Mouse (Mus musculus) limb, embryonic 14.5 days (tissue): ENCODE measurements around the gene Cfap97d2. TPM values are rescaled to one million over a fixed set of nuclear protein-coding genes. Genes with fewer than 3 reads are reported as not detected.

Experiments
- ATAC-seq: fragments of 200-750 bp; cut with Nextera tagmentation; 2 replicates; pipeline ENCODE4 v1.8.0; 2017; ENCODE audit warnings: low read depth, moderate number of reproducible peaks, moderate TSS enrichment; ENCODE audit not compliant: low FRiP score
- DNase-seq: peaks from one replicate; pipeline ENCODE4 v3.0.0-alpha.2; 2015; ENCODE audit warnings: low spot score
- H3K27ac ChIP-seq: fragments of 300-500 bp; sonication (generic); replicated peaks from 2 replicates; pipeline ENCODE4 v1.5.1; 2014; ENCODE audit warnings: low read depth, mild to moderate bottlenecking, low read length, moderate library complexity, mixed read lengths
- H3K27me3 ChIP-seq: fragments of 300-500 bp; sonication (generic); 2 replicates; pipeline ENCODE4 v1.6.1; 2014; ENCODE audit warnings: low read length, mixed read lengths; ENCODE audit not compliant: control insufficient read depth, insufficient read depth
- H3K36me3 ChIP-seq: fragments of 300-500 bp; sonication (generic); 2 replicates; pipeline ENCODE4 v1.6.1; 2014; ENCODE audit warnings: mild to moderate bottlenecking, low read length, moderate library complexity, mixed read lengths; ENCODE audit not compliant: control insufficient read depth, insufficient read depth
- H3K4me1 ChIP-seq: fragments of 300-500 bp; sonication (generic); 2 replicates; pipeline ENCODE4 v1.6.1; 2014; ENCODE audit warnings: antibody characterized with exemption, low read length, mixed read lengths; ENCODE audit not compliant: control insufficient read depth, insufficient read depth
- H3K4me2 ChIP-seq: fragments of 300-500 bp; sonication (generic); replicated peaks from 2 replicates; pipeline ENCODE4 v1.6.1; 2014; ENCODE audit warnings: low read depth, mild to moderate bottlenecking, low read length, moderate library complexity; ENCODE audit not compliant: severe bottlenecking
- H3K4me3 ChIP-seq: fragments of 300-500 bp; sonication (generic); replicated peaks from 2 replicates; pipeline ENCODE4 v1.5.1; 2014; ENCODE audit warnings: low read length
- H3K9ac ChIP-seq: fragments of 300-500 bp; sonication (generic); 2 replicates; pipeline ENCODE4 v1.6.1; 2014; ENCODE audit warnings: mild to moderate bottlenecking, low read depth, low read length, moderate library complexity; ENCODE audit not compliant: severe bottlenecking
- H3K9me3 ChIP-seq: fragments of 300-500 bp; sonication (generic); 2 replicates; pipeline ENCODE4 v1.6.1; 2016; ENCODE audit warnings: low read length; ENCODE audit not compliant: control insufficient read depth
- POLR2A ChIP-seq: fragments of 200-500 bp; IDR thresholded peaks from 2 replicates; pipeline ENCODE4 v1.8.0; 2012; ENCODE audit warnings: inconsistent platforms, mild to moderate bottlenecking, moderate library complexity, borderline replicate concordance; ENCODE audit not compliant: insufficient read depth, insufficient read length; ENCODE audit errors: extremely low read depth
- WGBS: fragments of 180-500 bp; shearing (Covaris S2); extraction: QIAGEN DNeasy Blood & Tissue Kit; methylation state at CpG from one replicate; pipeline ENCODE4 v1.1.7; 2014; 5-methylcytosine and 5-hydroxymethylcytosine counted together
- polyA plus RNA-seq, 2 experiments: library from polyadenylated mRNA; depleted of rRNA in 1 of 2; stranded (reverse) in 1 of 2; unstranded in 1 of 2; fragments of >200 nt; fragmentation: Nextera tagmentation in 1 of 2; extraction: Ambion mirVana in 1 of 2; gene quantifications; 2 replicates each; pipeline versions ENCODE4 v1.2.1 to v1.2.3; 2012 to 2014

Gene Cfap97d2
- polyA plus RNA-seq, 2 experiments: 0.10 TPM; not detected in 1

GRCm38 (mm10) chr8:13686426-13686825 is 19.3 kb upstream of the Cfap97d2 start:
- 64% methylated on average over 7 of the region's 7 CpGs for WGBS

GRCm38 (mm10) chr8:13687101-13687717 is 18.5 kb upstream of the Cfap97d2 start:
- 83% methylated on average over 8 of the region's 8 CpGs for WGBS
- no peak for TF ChIP-seq POLR2A
- Histone ChIP-seq H3K4me2 (no peak overlapping the region), H3K36me3 (no peaks in the 10 kb centered on the region), H3K9ac (no peak overlapping the region), H3K4me3 (no peak overlapping the region), H3K4me1 (peaks cover 11% of the 10 kb centered on the region), H3K27me3 (no peaks in the 10 kb centered on the region), H3K27ac (no peak overlapping the region), H3K9me3 (no peaks in the 10 kb centered on the region)
- ATAC-seq (no peak), DNase-seq (no peak)

More at GRCm38 (mm10) chr8:13686426-13686825, 19.3 kb upstream of the Cfap97d2 start:
- DNase-seq (no peak), ATAC-seq (no peak)
- H3K4me1 ChIP-seq: peaks cover 11% of the 10 kb centered on the region
- TF ChIP-seq POLR2A: no peak
- no peaks in the 10 kb centered on the region for H3K27me3 ChIP-seq
- no peaks in the 10 kb centered on the region for H3K9me3 ChIP-seq
- H3K4me2 ChIP-seq: no peak overlapping the region
- H3K4me3 ChIP-seq: no peak overlapping the region
- no peak overlapping the region for H3K27ac ChIP-seq
- H3K9ac ChIP-seq: no peak overlapping the region
- H3K36me3 ChIP-seq: no peaks in the 10 kb centered on the region

GRCm38 (mm10) chr8:13687941-13688340 is 17.7 kb upstream of the Cfap97d2 start:
- H3K36me3 ChIP-seq: no peaks in the 10 kb centered on the region
- H3K27me3 ChIP-seq: no peaks in the 10 kb centered on the region
- H3K4me3 ChIP-seq: no peak overlapping the region
- WGBS: 84% methylated on average over 4 of the region's 4 CpGs
- no peak overlapping the region for H3K9ac ChIP-seq
- DNase-seq: no peak
- TF ChIP-seq POLR2A: no peak
- H3K27ac ChIP-seq: no peak overlapping the region
- no peak for ATAC-seq
- H3K9me3 ChIP-seq: no peaks in the 10 kb centered on the region
- H3K4me2 ChIP-seq: no peak overlapping the region
- peaks cover 11% of the 10 kb centered on the region for H3K4me1 ChIP-seq

GRCm38 (mm10) chr8:13688461-13688860 is 17.2 kb upstream of the Cfap97d2 start:
- H3K4me2 ChIP-seq: no peak overlapping the region
- ATAC-seq (no peak), DNase-seq (no peak)
- H3K27ac ChIP-seq: no peak overlapping the region
- TF ChIP-seq POLR2A: no peak
- no peaks in the 10 kb centered on the region for H3K9me3 ChIP-seq
- WGBS: 57% methylated on average over 6 of the region's 6 CpGs
- H3K36me3 ChIP-seq: no peaks in the 10 kb centered on the region
- no peaks in the 10 kb centered on the region for H3K27me3 ChIP-seq
- no peak overlapping the region for H3K4me3 ChIP-seq
- peaks cover 8% of the 10 kb centered on the region for H3K4me1 ChIP-seq
- H3K9ac ChIP-seq: no peak overlapping the region

GRCm38 (mm10) chr8:13689331-13689730 is 16.4 kb upstream of the Cfap97d2 start:
- no peaks in the 10 kb centered on the region for H3K36me3 ChIP-seq
- H3K4me3 ChIP-seq: no peak overlapping the region
- no peaks in the 10 kb centered on the region for H3K27me3 ChIP-seq
- WGBS: 87% methylated on average over 5 of the region's 5 CpGs
- no peak for TF ChIP-seq POLR2A
- no peaks in the 10 kb centered on the region for H3K4me1 ChIP-seq
- H3K9ac ChIP-seq: no peak overlapping the region
- H3K9me3 ChIP-seq: no peaks in the 10 kb centered on the region
- H3K4me2 ChIP-seq: no peak overlapping the region
- no peak for ATAC-seq
- no peak overlapping the region for H3K27ac ChIP-seq
- DNase-seq: no peak
